ENCODE assay signal across 19 mouse cellular contexts in the genomic region with DNA sequence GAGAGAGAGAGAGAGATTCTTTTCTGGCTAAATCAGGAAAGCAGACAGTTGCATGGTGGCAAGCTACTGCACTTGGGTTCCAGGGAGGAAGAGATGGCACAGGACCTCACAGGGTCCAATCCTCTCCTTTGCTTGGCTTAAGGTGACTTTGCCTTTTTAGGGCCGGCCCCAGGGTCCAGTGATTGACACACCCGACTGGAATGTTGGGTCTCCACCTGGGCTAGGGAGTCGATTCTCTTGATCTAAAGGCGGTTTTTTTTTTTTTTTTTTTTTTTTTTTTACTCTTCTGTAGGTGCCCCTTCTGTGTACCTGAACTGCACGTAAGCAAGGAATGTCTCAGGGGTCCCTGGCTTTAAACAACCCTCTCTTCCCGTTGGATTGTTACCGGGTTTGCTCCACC.
"Had no signal": no experiment of that assay in that cellular context is flagged by ENCODE, and none has a peak within 500 bp of the region (broad histone marks: within the 10 kb centered on the region; RNA-seq: fewer than 3 reads in every experiment).

No protein-coding gene starts in this region.

- H3K4me1 ChIP-seq: limb, embryonic 12.5 days; limb, embryonic 15.5 days; liver, embryonic 12.5 days; liver, embryonic 15.5 days had no signal

- H3K36me3 ChIP-seq: limb, embryonic 12.5 days; limb, embryonic 15.5 days; liver, embryonic 12.5 days; liver, embryonic 15.5 days had no signal

- H3K27ac ChIP-seq: limb, embryonic 12.5 days; limb, embryonic 15.5 days; liver, embryonic 12.5 days; liver, embryonic 15.5 days; macrophage had no signal

- ATAC-seq: inflammation-experienced regulatory T-cells, adult 6 months; intestine, embryonic 16.5 days; liver, embryonic 12.5 days had no signal

- H3K27me3 ChIP-seq: limb, embryonic 15.5 days; liver, embryonic 12.5 days; liver, embryonic 15.5 days had no signal

- DNase-seq: kidney, adult 8-10 months; kidney, postnatal 10 days; kidney, postnatal 4 days; left cerebral cortex, postnatal 4 days; lung, adult 18-20 months; lung, postnatal 14 days; midbrain, embryonic 14.5 days; right cerebral cortex, postnatal 14 days; spleen, adult 18-20 months; thymus, adult 2 months; thymus, postnatal 14 days; thymus, postnatal 4 days had no signal

- H3K4me2 ChIP-seq: limb, embryonic 12.5 days; limb, embryonic 15.5 days; liver, embryonic 12.5 days; liver, embryonic 15.5 days had no signal

- H3K9me3 ChIP-seq: limb, embryonic 12.5 days; limb, embryonic 15.5 days; liver, embryonic 12.5 days; liver, embryonic 15.5 days had no signal

- H3K4me3 ChIP-seq: limb, embryonic 12.5 days; limb, embryonic 15.5 days; liver, embryonic 12.5 days; liver, embryonic 15.5 days had no signal

- H3K9ac ChIP-seq: limb, embryonic 12.5 days; limb, embryonic 15.5 days; liver, embryonic 12.5 days; liver, embryonic 15.5 days had no signal
